In genomic region chr4:151934215-151934572, GRCm38 (mm10) we compare ENCODE assay signal across 8 mouse cellular contexts. TPM values are rescaled to one million over a fixed set of nuclear protein-coding genes. Genes with fewer than 3 reads are reported as not detected.
DNase-seq lines count a peak whose midpoint lies in the region; ATAC-seq lines count a peak whose summit lies in the region.

No protein-coding gene starts in this region.

- H3K9ac ChIP-seq in heart, embryonic 14.5 days (ENCODE audit: low read length), result peak overlapping the region; percentile 99
- H3K9ac ChIP-seq in forebrain, embryonic 11.5 days (ENCODE audit: low read length), result peak overlapping the region; percentile 91
- H3K9ac ChIP-seq in limb, embryonic 11.5 days (ENCODE audit: low read length), result peak overlapping the region; percentile 95
- peak overlapping the region; percentile 97 for H3K9ac ChIP-seq in neural tube, embryonic 15.5 days (replicated peaks)

- peaks cover 0 to 19% of the 10 kb centered on the region in 2 experiments; a peak in 3 of 4 replicates for H3K4me1 ChIP-seq in heart, embryonic 14.5 days (ENCODE audit: control insufficient read depth in 2 of 2, insufficient read depth in 2 of 2, low read length in 2 of 2)
- H3K4me1 ChIP-seq in forebrain, embryonic 11.5 days (replicated peaks; ENCODE audit: control insufficient read depth, insufficient read depth, low read length), result 0 out of 2 replicates have a peak, but pooled peaks cover 2% of the 10 kb centered on the region
- H3K4me1 ChIP-seq in limb, embryonic 11.5 days (ENCODE audit: control insufficient read depth, insufficient read depth, low read length), result peaks cover 8% of the 10 kb centered on the region
- H3K4me1 ChIP-seq in neural tube, embryonic 15.5 days, result peaks cover 25% of the 10 kb centered on the region

- ATAC-seq in heart, embryonic 14.5 days (ENCODE audit: insufficient number of reproducible peaks, insufficient read depth, low FRiP score, low read depth), result no peak
- ATAC-seq in forebrain, embryonic 11.5 days (replicated peaks; ENCODE audit: low FRiP score), result no peak
- no peak for ATAC-seq in limb, embryonic 11.5 days (ENCODE audit: insufficient number of reproducible peaks, low FRiP score, low TSS enrichment, low read depth)
- peak; percentile 1; the same call in 1 of the 2 replicates for ATAC-seq in neural tube, embryonic 15.5 days (ENCODE audit: low FRiP score)

- peak overlapping the region; percentile 73 to 100 for H3K4me3 ChIP-seq in heart, embryonic 14.5 days (ENCODE audit: control insufficient read depth in 1 of 2, insufficient read depth in 1 of 2, low read depth in 1 of 2, low read length in 2 of 2)
- peak overlapping the region; percentile 100 for H3K4me3 ChIP-seq in forebrain, embryonic 11.5 days (ENCODE audit: low read depth, low read length)
- peak overlapping the region; percentile 100 for H3K4me3 ChIP-seq in limb, embryonic 11.5 days (ENCODE audit: low read depth, low read length)
- H3K4me3 ChIP-seq in neural tube, embryonic 15.5 days (replicated peaks), result peak overlapping the region; percentile 100

- H3K36me3 ChIP-seq in heart, embryonic 14.5 days (ENCODE audit: control insufficient read depth, insufficient read depth, low read length), result no peaks in the 10 kb centered on the region
- H3K36me3 ChIP-seq in forebrain, embryonic 11.5 days (ENCODE audit: control insufficient read depth, insufficient read depth, low read length), result no peaks in the 10 kb centered on the region
- H3K36me3 ChIP-seq in limb, embryonic 11.5 days (ENCODE audit: control insufficient read depth, insufficient read depth, low read length), result no peaks in the 10 kb centered on the region
- H3K36me3 ChIP-seq in neural tube, embryonic 15.5 days, result no peaks in the 10 kb centered on the region

- DNase-seq in heart, postnatal 25 days (ENCODE audit: low spot score), result no peak
- DNase-seq in MEL-GATA-1-ER (ENCODE audit: extremely low read depth, low read depth), result peak; percentile 16
- DNase-seq in forebrain, embryonic 11.5 days (ENCODE audit: low spot score), result no peak
- DNase-seq in limb, embryonic 11.5 days (ENCODE audit: low spot score), result no peak
- DNase-seq in c-Kit-positive CD71-positive TER-119-positive erythroid progenitor cells, embryonic 14.5 days (ENCODE audit: low spot score), result no peak
- DNase-seq in gastrocnemius, postnatal 4 days (ENCODE audit: low spot score in 2 of 2), result no peak

- H3K27me3 ChIP-seq in heart, embryonic 14.5 days (ENCODE audit: control insufficient read depth, insufficient read depth, low read length), result no peaks in the 10 kb centered on the region
- no peaks in the 10 kb centered on the region for H3K27me3 ChIP-seq in forebrain, embryonic 11.5 days (ENCODE audit: control insufficient read depth, insufficient read depth, low read length)
- H3K27me3 ChIP-seq in limb, embryonic 11.5 days (ENCODE audit: control insufficient read depth, insufficient read depth, low read length), result no peaks in the 10 kb centered on the region
- no peaks in the 10 kb centered on the region for H3K27me3 ChIP-seq in neural tube, embryonic 15.5 days (replicated peaks)

- no peaks in the 10 kb centered on the region for H3K9me3 ChIP-seq in heart, embryonic 14.5 days (ENCODE audit: control insufficient read depth, low read length)
- no peaks in the 10 kb centered on the region for H3K9me3 ChIP-seq in forebrain, embryonic 11.5 days (ENCODE audit: control insufficient read depth, low read length)
- no peaks in the 10 kb centered on the region for H3K9me3 ChIP-seq in limb, embryonic 11.5 days (ENCODE audit: control insufficient read depth, low read length)
- H3K9me3 ChIP-seq in neural tube, embryonic 15.5 days (replicated peaks), result no peaks in the 10 kb centered on the region

- peak overlapping the region; percentile 88 for H3K4me2 ChIP-seq in heart, embryonic 14.5 days (ENCODE audit: low read length)
- peak overlapping the region; percentile 91 for H3K4me2 ChIP-seq in forebrain, embryonic 11.5 days (ENCODE audit: low read depth, low read length, severe bottlenecking)
- peak overlapping the region; percentile 95 for H3K4me2 ChIP-seq in limb, embryonic 11.5 days (ENCODE audit: low read depth, severe bottlenecking)
- H3K4me2 ChIP-seq in neural tube, embryonic 15.5 days, result peak overlapping the region; percentile 97

- WGBS in heart, embryonic 14.5 days, result 1% methylated on average over 23 of the region's 23 CpGs
- WGBS in forebrain, embryonic 11.5 days, result under 1% methylated on average over 23 of the region's 23 CpGs
- WGBS in limb, embryonic 11.5 days, result under 1% methylated on average over 23 of the region's 23 CpGs
- 1% methylated on average over 23 of the region's 23 CpGs for WGBS in neural tube, embryonic 15.5 days

- H3K27ac ChIP-seq in heart, embryonic 14.5 days (replicated peaks in 1 of 2; ENCODE audit: control insufficient read depth in 1 of 2, insufficient read depth in 1 of 2, low read depth in 2 of 2, low read length in 2 of 2), result no peak overlapping the region
- no peak overlapping the region for H3K27ac ChIP-seq in forebrain, embryonic 11.5 days (ENCODE audit: low read depth, low read length)
- H3K27ac ChIP-seq in limb, embryonic 11.5 days (replicated peaks; ENCODE audit: low read depth, low read length), result no peak overlapping the region; the same call in 1 of the 2 replicates
- peak overlapping the region; percentile 60; the same call in 1 of the 2 replicates for H3K27ac ChIP-seq in neural tube, embryonic 15.5 days (replicated peaks)

- intact Hi-C loops in heart, postnatal 25 days (cut with DNase I), result loop anchor here (5.0 kb wide), 2 partner anchors 37 to 72 kb away; partner anchors contain the start of gene Camta1

RNA-seq across cellular contexts. Expression of gene Dnajc11, which starts 0.7 kb away (rescaled TPM):
- 51.8 and 54.6 TPM in 2 replicates for polyA plus RNA-seq in heart, embryonic 14.5 days (2014; fragmentation: Nextera tagmentation; extraction: Ambion mirVana)
- total RNA-seq in heart, postnatal 25 days (2021), result 10 to 100 TPM; 82.3 to 96.4 TPM
- polyA plus RNA-seq in forebrain, embryonic 11.5 days (2014; fragmentation: Nextera tagmentation; extraction: Ambion mirVana), result 94.4 and 96.9 TPM in 2 replicates
- polyA plus RNA-seq in limb, embryonic 11.5 days (2014; fragmentation: Nextera tagmentation; extraction: Ambion mirVana), result 90.9 and 93.2 TPM in 2 replicates
- 79.6 and 82.6 TPM in 2 replicates for polyA plus RNA-seq in neural tube, embryonic 15.5 days (2015; fragmentation: Nextera tagmentation; extraction: Ambion mirVana)
- total RNA-seq in gastrocnemius, postnatal 4 days (2021), result 10 to 100 TPM; 60.8 to 81.1 TPM

RNA-seq across cellular contexts. Expression of gene Thap3, which starts 54.6 kb away (rescaled TPM):
- polyA plus RNA-seq in heart, embryonic 14.5 days (2014; fragmentation: Nextera tagmentation; extraction: Ambion mirVana), result 24.0 and 26.5 TPM in 2 replicates
- total RNA-seq in heart, postnatal 25 days (2021), result 10 to 100 TPM; 11.5 TPM
- 25.1 and 28.9 TPM in 2 replicates for polyA plus RNA-seq in forebrain, embryonic 11.5 days (2014; fragmentation: Nextera tagmentation; extraction: Ambion mirVana)
- 27.3 and 29.5 TPM in 2 replicates for polyA plus RNA-seq in limb, embryonic 11.5 days (2014; fragmentation: Nextera tagmentation; extraction: Ambion mirVana)
- 37.8 and 38.3 TPM in 2 replicates for polyA plus RNA-seq in neural tube, embryonic 15.5 days (2015; fragmentation: Nextera tagmentation; extraction: Ambion mirVana)
- 10 to 100 TPM; 45.3 to 48.9 TPM for total RNA-seq in gastrocnemius, postnatal 4 days (2021)
